Mouse (Mus musculus) forebrain, embryonic 15.5 days (tissue): Measurements from ENCODE around the gene Rhof. TPM values are rescaled to one million over a fixed set of nuclear protein-coding genes. Genes with fewer than 3 reads are reported as not detected.

Experiments used
- ATAC-seq: fragments of 200-750 bp; cut with Nextera tagmentation; replicated peaks from 2 replicates; pipeline ENCODE4 v1.8.0; 2017; ENCODE audit warnings: mild to moderate bottlenecking, moderate TSS enrichment, moderate library complexity
- H3K27ac ChIP-seq: fragments of 300-500 bp; sonication (generic); replicated peaks from 2 replicates; pipeline ENCODE4 v1.5.1; 2015; ENCODE audit warnings: mild to moderate bottlenecking, inconsistent platforms
- H3K27me3 ChIP-seq: fragments of 300-500 bp; sonication (generic); 2 replicates; pipeline ENCODE4 v1.6.1; 2015; ENCODE audit warnings: inconsistent platforms
- H3K36me3 ChIP-seq: fragments of 300-500 bp; sonication (generic); 2 replicates; pipeline ENCODE4 v1.6.1; 2015; ENCODE audit warnings: mild to moderate bottlenecking, inconsistent platforms
- H3K4me1 ChIP-seq: fragments of 300-500 bp; sonication (generic); 2 replicates; pipeline ENCODE4 v1.6.1; 2015; ENCODE audit warnings: inconsistent platforms
- H3K4me2 ChIP-seq: fragments of 300-500 bp; sonication (generic); replicated peaks from 2 replicates; pipeline ENCODE4 v1.6.1; 2015; ENCODE audit warnings: mild to moderate bottlenecking, inconsistent platforms
- H3K4me3 ChIP-seq: fragments of 300-500 bp; sonication (generic); 2 replicates; pipeline ENCODE4 v1.5.1; 2015; ENCODE audit warnings: mild to moderate bottlenecking, inconsistent platforms
- H3K9ac ChIP-seq: fragments of 300-500 bp; sonication (generic); replicated peaks from 2 replicates; pipeline ENCODE4 v1.6.1; 2015; ENCODE audit warnings: mild to moderate bottlenecking, inconsistent platforms
- H3K9me3 ChIP-seq: fragments of 300-500 bp; sonication (generic); 2 replicates; pipeline ENCODE4 v1.6.1; 2016; ENCODE audit warnings: inconsistent platforms
- WGBS: fragments of 180-500 bp; shearing (Covaris S2); methylation state at CpG from one replicate; pipeline ENCODE4 v1.1.7; 2015; ENCODE audit warnings: mixed read lengths; 5-methylcytosine and 5-hydroxymethylcytosine counted together
- polyA plus RNA-seq: library from polyadenylated mRNA; unstranded; fragments of >200 nt; fragmentation: Nextera tagmentation; extraction: Ambion mirVana; gene quantifications from 2 replicates; pipeline ENCODE4 v1.2.1, GENCODE M21; 2015

Rhof gene
- polyA plus RNA-seq, 1 experiment from 2014 or later: 12.4 TPM

- H3K27ac ChIP-seq: no peak overlapping the region
- no peaks in the 10 kb centered on the region for H3K27me3 ChIP-seq
- no peaks in the 10 kb centered on the region for H3K4me1 ChIP-seq
- no peak for ATAC-seq
- H3K4me3 ChIP-seq: no peak overlapping the region
- no peaks in the 10 kb centered on the region for H3K9me3 ChIP-seq
- H3K36me3 ChIP-seq: no peaks in the 10 kb centered on the region
- H3K9ac ChIP-seq: no peak overlapping the region
- WGBS: 86% methylated on average over 10 of the region's 10 CpGs
- H3K4me2 ChIP-seq: no peak overlapping the region
Observed at GRCm38 (mm10) chr5:123090560-123091306, 41.8 kb downstream of the Rhof start.

DNA sequence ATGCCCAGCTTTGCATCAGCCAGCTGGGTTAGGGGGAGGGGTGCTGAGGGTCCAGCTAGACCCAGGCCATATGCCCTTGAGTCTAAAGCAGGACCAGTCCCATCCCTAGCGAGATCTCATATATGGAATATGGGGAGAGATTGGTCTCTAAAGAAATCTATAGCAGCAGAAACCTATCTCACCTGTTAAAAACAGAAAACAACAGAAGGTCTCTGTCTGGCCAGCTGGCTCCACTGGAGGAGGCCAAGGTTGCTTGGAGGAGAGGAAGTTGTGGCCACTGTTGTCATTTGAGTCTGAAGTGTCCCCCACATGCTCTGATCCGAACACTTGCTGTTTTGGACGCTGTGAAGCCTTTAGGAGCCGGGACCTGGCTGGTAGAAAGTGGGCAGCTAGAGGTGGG lies 43.7 kb downstream of the Rhof start:
- no peaks in the 10 kb centered on the region for H3K27me3 ChIP-seq
- H3K4me3 ChIP-seq: no peak overlapping the region
- H3K36me3 ChIP-seq: no peaks in the 10 kb centered on the region
- H3K9ac ChIP-seq: no peak overlapping the region
- no peaks in the 10 kb centered on the region for H3K9me3 ChIP-seq
- no peak for ATAC-seq
- no peaks in the 10 kb centered on the region for H3K4me1 ChIP-seq
- H3K4me2 ChIP-seq: no peak overlapping the region
- WGBS: 89% methylated on average over 4 of the region's 4 CpGs
- no peak overlapping the region for H3K27ac ChIP-seq

GRCm38 (mm10) chr5:123086501-123086900 lies 46.0 kb downstream of the Rhof start:
- ATAC-seq: no peak
- Histone ChIP-seq H3K4me2 (no peak overlapping the region), H3K4me3 (no peak overlapping the region), H3K27me3 (no peaks in the 10 kb centered on the region), H3K9me3 (no peaks in the 10 kb centered on the region), H3K4me1 (no peaks in the 10 kb centered on the region), H3K9ac (no peak overlapping the region), H3K36me3 (no peaks in the 10 kb centered on the region), H3K27ac (no peak overlapping the region)
- 88% methylated on average over 2 of the region's 2 CpGs for WGBS

- Histone ChIP-seq H3K27me3 (no peaks in the 10 kb centered on the region), H3K27ac (no peak overlapping the region), H3K4me1 (no peaks in the 10 kb centered on the region), H3K9me3 (no peaks in the 10 kb centered on the region), H3K36me3 (no peaks in the 10 kb centered on the region), H3K4me2 (no peak overlapping the region), H3K9ac (no peak overlapping the region), H3K4me3 (no peak overlapping the region)
- WGBS: 77% methylated on average over 13 of the region's 13 CpGs
- no peak for ATAC-seq
Observed at GRCm38 (mm10) chr5:123083340-123084050, 49.0 kb downstream of the Rhof start.

DNA sequence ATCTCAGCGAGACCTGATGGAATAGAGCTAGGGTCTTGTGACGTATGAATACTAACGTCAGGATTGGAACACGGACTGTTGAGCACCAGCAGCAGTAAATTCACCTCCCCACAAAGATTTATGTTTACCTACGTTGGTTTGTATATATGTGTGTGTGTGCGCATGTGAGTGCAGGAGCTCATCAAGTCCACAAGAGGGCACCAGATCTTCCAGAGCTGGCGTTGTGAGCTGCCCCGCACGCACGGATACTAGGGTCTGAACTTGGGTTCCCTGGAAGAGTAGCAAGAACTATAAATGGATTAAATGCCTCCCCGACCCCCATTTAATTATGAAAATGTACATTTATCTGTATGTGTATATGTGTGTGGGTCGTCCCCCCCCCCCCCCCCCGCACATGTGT lies 52.0 kb downstream of the Rhof start:
- H3K4me1 ChIP-seq: peaks cover 21% of the 10 kb centered on the region
- H3K27ac ChIP-seq: no peak overlapping the region
- no peak for ATAC-seq
- H3K36me3 ChIP-seq: no peaks in the 10 kb centered on the region
- H3K9me3 ChIP-seq: no peaks in the 10 kb centered on the region
- H3K4me3 ChIP-seq: no peak overlapping the region
- no peak overlapping the region for H3K9ac ChIP-seq
- no peaks in the 10 kb centered on the region for H3K27me3 ChIP-seq
- WGBS: 96% methylated on average over 13 of the region's 13 CpGs
- no peak overlapping the region for H3K4me2 ChIP-seq

- H3K36me3 ChIP-seq: no peaks in the 10 kb centered on the region
- H3K9me3 ChIP-seq: no peaks in the 10 kb centered on the region
- WGBS: 84% methylated on average over 8 of the region's 8 CpGs
- no peak overlapping the region for H3K4me2 ChIP-seq
- H3K4me1 ChIP-seq: peaks cover 25% of the 10 kb centered on the region
- no peaks in the 10 kb centered on the region for H3K27me3 ChIP-seq
- H3K27ac ChIP-seq: no peak overlapping the region
- H3K4me3 ChIP-seq: no peak overlapping the region
- no peak for ATAC-seq
- H3K9ac ChIP-seq: no peak overlapping the region
Observed at GRCm38 (mm10) chr5:123080041-123080440, 52.5 kb downstream of the Rhof start.

DNA sequence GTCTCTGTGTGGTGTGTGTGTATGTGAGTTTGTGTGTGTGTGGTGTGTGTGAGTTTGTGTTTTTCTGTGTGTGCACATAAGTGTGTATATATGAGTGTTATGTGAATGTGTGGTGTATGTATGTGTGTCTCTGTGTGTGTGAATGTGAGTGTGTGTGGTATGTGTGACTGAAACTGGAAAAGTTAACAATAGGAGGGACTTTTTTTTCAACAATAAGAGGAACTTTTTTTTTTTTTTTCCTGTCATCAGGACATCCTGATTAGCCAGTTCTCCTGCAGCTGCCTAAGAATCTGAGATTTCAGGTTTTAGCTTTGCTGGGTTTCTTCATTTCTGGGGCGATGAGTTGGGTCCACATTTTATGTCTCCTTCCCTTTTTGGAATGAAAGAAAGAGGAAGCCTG lies 52.9 kb downstream of the Rhof start:
- WGBS: 78% methylated on average over 1 of the region's 1 CpGs
- no peaks in the 10 kb centered on the region for H3K27me3 ChIP-seq
- ATAC-seq: no peak
- H3K9me3 ChIP-seq: no peaks in the 10 kb centered on the region
- no peak overlapping the region for H3K9ac ChIP-seq
- H3K4me1 ChIP-seq: peaks cover 25% of the 10 kb centered on the region
- H3K27ac ChIP-seq: no peak overlapping the region
- no peak overlapping the region for H3K4me3 ChIP-seq
- no peaks in the 10 kb centered on the region for H3K36me3 ChIP-seq
- H3K4me2 ChIP-seq: no peak overlapping the region

- Histone ChIP-seq H3K27ac (peak overlapping the region; percentile 61), H3K9ac (peak overlapping the region; percentile 81), H3K4me1 (peaks cover 25% of the 10 kb centered on the region), H3K27me3 (no peaks in the 10 kb centered on the region), H3K36me3 (no peaks in the 10 kb centered on the region), H3K4me2 (peak overlapping the region; percentile 94), H3K9me3 (no peaks in the 10 kb centered on the region), H3K4me3 (peak overlapping the region; percentile 81)
- WGBS: 4% methylated on average over 35 of the region's 35 CpGs
- ATAC-seq: peak; percentile 75
Observed at GRCm38 (mm10) chr5:123076419-123077281, 55.8 kb downstream of the Rhof start.

DNA sequence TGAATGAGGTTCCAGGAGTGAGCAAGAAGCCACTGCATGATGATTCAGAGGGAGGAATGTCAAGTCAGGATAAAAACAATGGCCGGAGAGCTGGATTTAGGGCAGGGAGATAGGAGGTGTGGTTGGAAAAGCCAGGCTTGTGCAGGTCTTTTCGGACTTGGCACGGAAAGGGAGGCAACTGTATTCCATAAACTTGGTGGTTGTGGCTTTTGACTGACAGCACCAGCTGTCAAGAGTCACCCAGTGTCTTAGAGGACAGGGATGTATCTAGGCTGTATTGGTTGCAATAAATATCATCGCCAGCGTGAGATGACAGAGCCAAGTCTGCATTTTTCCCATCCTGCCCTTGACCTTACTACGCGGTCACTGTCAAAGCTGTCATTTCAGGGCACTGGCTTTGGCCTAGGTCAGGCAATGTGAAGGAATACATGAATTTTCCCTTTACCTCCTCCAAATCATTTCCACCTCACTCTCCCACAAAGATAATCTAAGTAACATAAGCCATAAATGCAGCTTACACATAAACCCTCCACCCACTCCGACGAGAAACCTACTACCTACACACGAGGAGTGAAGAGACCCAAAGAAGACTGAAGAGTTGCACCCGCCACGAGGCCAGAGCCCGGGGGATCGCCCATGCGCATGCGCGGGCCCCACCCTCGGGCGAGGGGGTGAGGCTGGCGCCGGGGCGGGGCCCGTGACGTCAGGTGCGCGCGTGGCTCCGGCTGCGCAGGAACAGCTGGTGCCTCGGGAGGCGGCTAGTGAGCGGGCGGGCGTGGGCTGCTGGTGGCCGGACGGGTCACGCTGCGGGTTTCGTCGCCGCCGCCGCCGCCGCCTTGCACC lies 56.7 kb downstream of the Rhof start:
- Histone ChIP-seq H3K4me1 (peaks cover 25% of the 10 kb centered on the region), H3K4me2 (peak overlapping the region; percentile 94), H3K27ac (peak overlapping the region; percentile 61), H3K27me3 (no peaks in the 10 kb centered on the region), H3K9ac (peak overlapping the region; percentile 81), H3K9me3 (no peaks in the 10 kb centered on the region), H3K4me3 (peak overlapping the region; percentile 81), H3K36me3 (no peaks in the 10 kb centered on the region)
- WGBS: 7% methylated on average over 45 of the region's 45 CpGs
- peak; percentile 89 for ATAC-seq

- no peak overlapping the region for H3K4me3 ChIP-seq
- H3K4me2 ChIP-seq: no peak overlapping the region
- H3K4me1 ChIP-seq: peaks cover 4% of the 10 kb centered on the region; the same call in 1 of the 2 replicates
- WGBS: 83% methylated on average over 2 of the region's 2 CpGs
- H3K9me3 ChIP-seq: no peaks in the 10 kb centered on the region
- ATAC-seq: no peak
- H3K9ac ChIP-seq: no peak overlapping the region
- H3K36me3 ChIP-seq: no peaks in the 10 kb centered on the region
- H3K27ac ChIP-seq: no peak overlapping the region
- no peaks in the 10 kb centered on the region for H3K27me3 ChIP-seq
Observed at GRCm38 (mm10) chr5:123068714-123069113, 63.8 kb downstream of the Rhof start.

GRCm38 (mm10) chr5:123068115-123068514 lies 64.4 kb downstream of the Rhof start, which contains the start of gene Tmem120b:
Gene Tmem120b (plus strand): TSS chr5:123068415.
- peaks cover 4% of the 10 kb centered on the region; the same call in 1 of the 2 replicates for H3K4me1 ChIP-seq
- H3K9ac ChIP-seq: no peak within 1 kb of the TSS
- H3K9me3 ChIP-seq: no peaks in the 10 kb centered on the region
- H3K4me2 ChIP-seq: no peak within 1 kb of the TSS
- WGBS: 87% methylated on average over 12 of the region's 12 CpGs
- H3K36me3 ChIP-seq: no peaks in the 10 kb centered on the region
- no peak within 1 kb of the TSS for H3K4me3 ChIP-seq
- no peak within 1 kb of the TSS for H3K27ac ChIP-seq
- ATAC-seq: no peak
- H3K27me3 ChIP-seq: no peaks in the 10 kb centered on the region
